Mouse (Mus musculus): ENCODE data around the gene Alg5.

DNA sequence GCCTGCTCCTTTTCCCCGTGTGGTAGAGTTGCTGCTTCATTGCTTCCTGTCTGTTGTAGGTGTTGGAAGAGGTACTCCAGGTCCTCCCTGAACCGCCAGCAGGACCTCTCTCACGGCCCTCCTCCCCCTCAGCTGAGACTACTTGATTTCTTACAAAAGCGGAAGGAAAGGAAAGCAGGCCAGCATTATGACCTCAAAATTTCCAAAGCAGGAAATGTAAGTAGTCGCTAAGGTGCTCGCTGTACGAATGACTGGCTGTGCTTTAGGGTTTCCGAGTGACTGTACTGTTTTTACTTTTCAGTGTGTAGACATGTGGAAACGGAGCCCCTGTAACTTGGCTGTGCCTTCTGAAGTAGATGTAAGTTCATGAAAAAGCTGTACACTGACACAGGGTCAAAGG, 26.4 kb upstream of the Alg5 start:
- TF ChIP-seq CTCF (IDR thresholded peaks at IDR 0.05; ENCODE audit: low read depth): no peak
- no peak for TF ChIP-seq EP300 (IDR thresholded peaks at IDR 0.05; ENCODE audit: low read depth)
